Mouse (Mus musculus) liver, embryonic 14.5 days (tissue): Measurements from ENCODE around the gene Eya2.

Source experiments
- CTCF ChIP-seq: IDR thresholded peaks from 2 replicates; pipeline ENCODE4 v1.5.1; 2016; ENCODE audit warnings: antibody characterized with exemption, low read depth, control low read depth
- EP300 ChIP-seq: IDR thresholded peaks from 2 replicates; pipeline ENCODE4 v1.6.1; 2016; ENCODE audit warnings: antibody characterized with exemption, low read depth

DNA sequence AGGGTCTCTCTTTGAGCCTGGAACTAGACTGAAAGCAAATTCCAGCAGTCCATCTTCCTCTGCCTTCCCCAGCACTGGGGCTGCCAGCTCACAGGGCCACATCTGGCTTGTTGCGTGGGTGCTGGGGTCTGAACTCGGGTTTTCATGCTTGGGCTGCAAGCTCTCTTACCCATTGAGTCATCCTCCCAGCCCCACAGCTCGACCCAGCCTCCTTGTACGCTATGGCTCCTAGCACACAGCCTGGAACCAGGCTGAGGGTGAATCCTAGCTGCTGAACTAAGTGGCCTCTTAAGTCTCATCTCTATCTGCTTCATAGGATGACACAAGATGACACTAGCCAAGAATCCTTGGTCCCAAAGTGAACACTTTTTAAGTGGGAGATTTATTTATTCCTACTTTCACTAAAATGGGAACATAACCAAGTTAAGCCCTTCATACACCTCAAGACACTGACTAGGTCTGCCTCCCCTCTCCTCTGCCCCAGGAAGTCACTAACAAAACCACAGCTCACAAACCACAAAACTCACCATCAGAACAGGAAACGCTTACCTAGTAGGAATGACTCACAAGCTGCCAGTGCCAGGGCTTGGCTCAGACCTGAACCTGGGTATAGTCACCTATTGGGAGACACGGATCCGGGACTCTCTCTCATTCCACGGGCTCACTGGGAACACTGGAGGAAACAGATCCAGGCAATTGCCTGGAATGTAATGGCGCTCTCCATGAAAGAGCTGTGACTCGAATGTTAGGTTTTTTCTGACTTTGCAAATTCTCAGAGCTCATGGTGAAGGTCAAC is 60.1 kb downstream of the Eya2 start:
- no peak for TF ChIP-seq CTCF
- TF ChIP-seq EP300, result no peak
